Mouse (Mus musculus) cerebellum, adult 2 months (tissue): ENCODE results near the gene Ttc29.

Source experiments
- CTCF ChIP-seq: fragments of 200-500 bp; IDR thresholded peaks from 2 replicates; pipeline ENCODE4 v1.5.1; 2011; ENCODE audit warnings: low read depth, mild to moderate bottlenecking, control low read depth, low read length, moderate library complexity, borderline replicate concordance; ENCODE audit not compliant: insufficient read depth
- POLR2A ChIP-seq: fragments of 200-500 bp; IDR thresholded peaks from 2 replicates; pipeline ENCODE4 v1.6.1; 2011; ENCODE audit warnings: low read length, control low read depth, borderline replicate concordance; ENCODE audit not compliant: insufficient read depth

GRCm38 (mm10) chr8:78419272-78419671, 206.2 kb downstream of the Ttc29 start:
- TF ChIP-seq CTCF (no peak), POLR2A (no peak)
